In genomic region chr3:89271760-89272159, GRCm38 (mm10) we compare ENCODE assay signal across 11 mouse cellular contexts. TPM values are rescaled to one million over a fixed set of nuclear protein-coding genes. Genes with fewer than 3 reads are reported as not detected.
DNase-seq lines count a peak whose midpoint lies in the region; ATAC-seq and TF ChIP-seq lines count a peak whose summit lies in the region.
"Had no signal": no experiment of that assay in that cellular context is flagged by ENCODE, and none has a peak within 500 bp of the region (broad histone marks: within the 10 kb centered on the region; RNA-seq: fewer than 3 reads in every experiment).

No protein-coding gene starts in this region.

- H3K9me3 ChIP-seq in heart, embryonic 13.5 days: no peaks in the 10 kb centered on the region
- H3K9me3 ChIP-seq: heart, embryonic 12.5 days; intestine, embryonic 15.5 days had no signal

- TF ChIP-seq POLR2A in lung, adult 2 months (IDR thresholded peaks at IDR 0.05; ENCODE audit: borderline replicate concordance, extremely low read depth, low read depth, low read length): no peak

- peaks cover 56% of the 10 kb centered on the region for H3K4me1 ChIP-seq in heart, embryonic 13.5 days
- peaks cover 25% of the 10 kb centered on the region for H3K4me1 ChIP-seq in lung, adult 2 months (ENCODE audit: control insufficient read depth, insufficient read depth, low read length)

- 0 out of 2 replicates have a peak overlapping the region, but pooled peaks have one; percentile 30 for H3K9ac ChIP-seq in heart, embryonic 13.5 days
- H3K9ac ChIP-seq: heart, embryonic 12.5 days; intestine, embryonic 15.5 days had no signal

- no peak overlapping the region for H3K4me3 ChIP-seq in heart, embryonic 13.5 days
- no peak overlapping the region for H3K4me3 ChIP-seq in lung, adult 2 months (replicated peaks; ENCODE audit: extremely low read depth, low read depth, low read length)
- H3K4me3 ChIP-seq: heart, embryonic 12.5 days; intestine, embryonic 15.5 days had no signal

- peaks cover 52% of the 10 kb centered on the region for H3K36me3 ChIP-seq in heart, embryonic 13.5 days

- intact Hi-C loops in heart, postnatal 36 days (cut with DNase I): no loop called here

- H3K27ac ChIP-seq in heart, embryonic 13.5 days (replicated peaks): no peak overlapping the region; the same call in 1 of the 2 replicates
- H3K27ac ChIP-seq: intestine, embryonic 15.5 days had no signal

- DNase-seq in heart, postnatal 36 days: no peak
- peak; percentile 31 for DNase-seq in lung, adult 2 months
- no peak for DNase-seq in lung, postnatal 36 days
- peak; percentile 62 to 65 for DNase-seq in cerebellum, postnatal 10 days
- peak; percentile 47 to 61 for DNase-seq in lung, postnatal 4 days
- no peak for DNase-seq in natural killer cell, adult 2 months (ENCODE audit: low spot score in 2 of 2)

- TF ChIP-seq CTCF in lung, adult 2 months (IDR thresholded peaks at IDR 0.05; ENCODE audit: insufficient read depth, low read length): no peak

- ATAC-seq in heart, embryonic 13.5 days (ENCODE audit: extremely low read depth, insufficient number of reproducible peaks, low FRiP score, low TSS enrichment): no peak
- ATAC-seq: activated CD4-positive, CD25-positive, alpha-beta regulatory T cell, adult 4 months; intestine, embryonic 15.5 days had no signal

- no peak overlapping the region for H3K4me2 ChIP-seq in heart, embryonic 13.5 days
- H3K4me2 ChIP-seq: heart, embryonic 12.5 days had no signal

- WGBS in heart, embryonic 13.5 days: 45% methylated on average over 6 of the region's 6 CpGs
- WGBS in lung, adult 2 months: 47% methylated on average over 6 of the region's 6 CpGs

- no peaks in the 10 kb centered on the region for H3K27me3 ChIP-seq in heart, embryonic 13.5 days (replicated peaks)
- H3K27me3 ChIP-seq: heart, embryonic 12.5 days; intestine, embryonic 15.5 days had no signal

RNA-seq across cellular contexts. Expression of gene Slc50a1, which starts 1.4 kb away (rescaled TPM):
- polyA plus RNA-seq in heart, embryonic 13.5 days (2015; fragmentation: Nextera tagmentation; extraction: Ambion mirVana): 40.6 and 40.7 TPM in 2 replicates
- 10 to 100 TPM; 20.5 to 23.0 TPM for total RNA-seq in heart, postnatal 36 days (2021)
- 228 and 297 TPM in 2 replicates for polyA plus RNA-seq in lung, adult 2 months (2012; rRNA removed)

RNA-seq across cellular contexts. Expression of gene Efna1, which starts 9.2 kb away (rescaled TPM):
- 33.3 and 38.4 TPM in 2 replicates for polyA plus RNA-seq in heart, embryonic 13.5 days (2015; fragmentation: Nextera tagmentation; extraction: Ambion mirVana)
- 10 to 100 TPM; 28.3 to 42.6 TPM for total RNA-seq in heart, postnatal 36 days (2021)
- polyA plus RNA-seq in lung, adult 2 months (2012; rRNA removed): 132 and 134 TPM in 2 replicates
- polyA plus RNA-seq: activated CD4-positive, CD25-positive, alpha-beta regulatory T cell, adult 4 months had no signal

RNA-seq across cellular contexts. Expression of gene Dpm3, which starts 12.6 kb away (rescaled TPM):
- 77.5 and 85.1 TPM in 2 replicates for polyA plus RNA-seq in heart, embryonic 13.5 days (2015; fragmentation: Nextera tagmentation; extraction: Ambion mirVana)
- 10 to 100 TPM; 50.0 to 52.3 TPM for total RNA-seq in heart, postnatal 36 days (2021)
- 411 and 476 TPM in 2 replicates for polyA plus RNA-seq in lung, adult 2 months (2012; rRNA removed)

RNA-seq across cellular contexts. Expression of gene Trim46, which starts 25.7 kb away (rescaled TPM):
- polyA plus RNA-seq in heart, embryonic 13.5 days (2015; fragmentation: Nextera tagmentation; extraction: Ambion mirVana): 0.70 and 0.76 TPM in 2 replicates
- total RNA-seq in heart, postnatal 36 days (2021): under 1 TPM; 0.42 to 0.62 TPM
- 11.0 and 11.8 TPM in 2 replicates for polyA plus RNA-seq in lung, adult 2 months (2012; rRNA removed)
- total RNA-seq: monocyte, adult 5-6 weeks had no signal

RNA-seq across cellular contexts. Expression of gene Krtcap2, which starts 26.0 kb away (rescaled TPM):
- polyA plus RNA-seq in heart, embryonic 13.5 days (2015; fragmentation: Nextera tagmentation; extraction: Ambion mirVana): 216 and 229 TPM in 2 replicates
- total RNA-seq in heart, postnatal 36 days (2021): 10 to 100 TPM; 82.3 to 87.0 TPM
- polyA plus RNA-seq in lung, adult 2 months (2012; rRNA removed): 189 and 252 TPM in 2 replicates

Comparison
In these comparisons a context has a peak if more than half of its experiments do, and no peak if none do; other contexts are left out.
1. DNase-seq: peak in lung, adult 2 months (single experiment), cerebellum, postnatal 10 days (2 of 2) and lung, postnatal 4 days (2 of 2); none in heart, postnatal 36 days (0 of 2), lung, postnatal 36 days (single experiment) and natural killer cell, adult 2 months (0 of 2).